Mouse (Mus musculus): ENCODE results near the gene Znrf4.

- TF ChIP-seq POLR2A (IDR thresholded peaks at IDR 0.05; ENCODE audit: low read depth, low read length) (no peak), CTCF (IDR thresholded peaks at IDR 0.05; ENCODE audit: extremely low read depth, insufficient read length, insufficient replicate concordance, low read depth, low read length) (no peak)
Observed at GRCm38 (mm10) chr17:56476402-56476752, 35.9 kb downstream of the Znrf4 start, which contains the start of gene Ptprs.
